Mouse (Mus musculus) frontal cortex, adult (tissue): ENCODE data around the gene Kcnv2.

ENCODE experiments used
- ATAC-seq: cut with Nextera tagmentation; 2 replicates; pipeline ENCODE4 v1.9.2; 2017; ENCODE audit warnings: mild to moderate bottlenecking, moderate library complexity, mixed read lengths; ENCODE audit not compliant: low TSS enrichment

Kcnv2 gene

GRCm38 (mm10) chr19:27364521-27364931 lies 42.1 kb downstream of the Kcnv2 start:
- ATAC-seq: no peak

DNA sequence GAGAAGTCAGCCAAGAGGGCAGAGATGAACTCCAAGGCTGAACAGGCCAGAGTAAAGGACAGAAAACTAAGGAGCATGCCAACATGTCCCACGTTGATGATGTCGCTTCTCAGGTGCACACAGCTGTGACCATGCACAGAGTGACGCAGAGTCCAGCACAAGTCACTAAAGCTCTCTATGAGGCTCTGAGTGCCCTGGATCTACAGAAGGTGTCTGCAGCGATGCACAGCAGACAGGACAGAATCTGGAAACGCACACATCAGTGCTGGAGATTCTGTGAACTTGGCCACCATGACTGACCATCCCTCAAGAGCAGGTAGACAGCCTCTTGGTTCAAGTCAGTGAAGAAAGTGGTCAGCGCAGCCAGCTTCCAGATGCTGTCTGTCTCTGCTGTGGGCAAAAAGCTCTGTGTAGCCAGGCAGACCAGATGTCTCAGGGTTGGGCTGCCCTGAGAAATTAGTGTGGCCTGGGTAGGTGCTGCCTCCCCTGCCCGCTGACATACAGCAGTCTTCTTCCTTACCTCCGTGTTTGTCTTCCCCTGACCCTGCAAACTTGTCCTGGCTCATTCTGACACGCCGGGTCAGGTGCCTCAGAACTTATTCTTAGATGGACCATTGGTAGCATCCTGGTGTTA lies 43.8 kb downstream of the Kcnv2 start:
- no peak for ATAC-seq

- ATAC-seq: no peak
Observed at GRCm38 (mm10) chr19:27369461-27370135, 47.2 kb downstream of the Kcnv2 start.

GRCm38 (mm10) chr19:27370174-27370573 lies 47.8 kb downstream of the Kcnv2 start:
- no peak for ATAC-seq

DNA sequence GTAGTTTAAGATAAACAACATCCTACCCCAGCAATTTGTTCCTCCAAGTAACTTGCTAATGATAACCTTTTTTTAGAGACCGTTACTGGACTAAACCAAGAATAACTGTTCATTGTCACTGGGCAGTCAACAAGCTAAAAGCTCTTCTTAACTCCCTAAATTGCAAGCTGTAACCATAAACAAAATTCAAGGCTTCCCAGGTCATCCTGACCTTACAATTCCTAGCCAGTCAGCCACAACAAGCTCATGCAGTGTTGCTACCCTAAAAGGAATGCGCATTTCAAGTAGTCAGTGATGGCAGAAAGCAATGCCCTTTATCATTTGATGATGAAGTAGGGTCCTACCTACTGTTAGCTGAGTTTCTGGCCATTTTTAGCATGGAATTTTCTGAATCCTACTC lies 48.4 kb downstream of the Kcnv2 start:
- ATAC-seq: no peak

DNA sequence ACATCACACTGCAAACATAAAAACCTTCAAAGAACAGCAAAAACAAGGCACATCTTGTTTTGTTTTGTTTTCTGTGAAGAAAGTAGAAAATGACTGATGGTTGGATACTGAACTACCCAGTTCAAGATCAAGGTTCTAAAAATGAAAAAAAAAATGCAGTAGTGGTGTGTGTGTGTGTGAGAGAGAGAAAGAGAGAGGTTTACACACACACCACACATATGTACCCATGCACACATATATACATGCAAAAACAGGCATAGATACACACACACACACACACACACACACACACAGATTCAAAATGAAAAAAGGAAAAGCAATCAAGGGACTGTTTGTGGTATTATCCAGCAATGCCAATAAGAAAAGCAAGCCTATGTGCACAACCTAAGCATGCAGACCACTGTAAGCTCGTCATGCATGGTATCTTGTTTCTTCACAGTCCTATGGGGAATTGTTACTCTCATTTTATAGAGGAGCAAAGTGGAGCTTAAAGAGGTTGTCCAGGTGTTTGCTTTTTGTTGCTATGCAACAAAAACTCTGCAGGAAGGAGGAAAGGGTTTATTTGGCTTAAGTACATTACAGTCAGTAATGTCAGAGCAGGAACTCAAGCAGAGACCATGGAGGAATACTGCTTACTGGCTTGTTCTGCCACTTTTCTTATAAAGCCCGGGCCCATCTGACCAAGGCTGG lies 57.5 kb downstream of the Kcnv2 start:
- ATAC-seq: no peak

GRCm38 (mm10) chr19:27382131-27382530 lies 59.7 kb downstream of the Kcnv2 start:
- ATAC-seq: no peak

GRCm38 (mm10) chr19:27383266-27383665 lies 60.9 kb downstream of the Kcnv2 start:
- ATAC-seq: no peak

DNA sequence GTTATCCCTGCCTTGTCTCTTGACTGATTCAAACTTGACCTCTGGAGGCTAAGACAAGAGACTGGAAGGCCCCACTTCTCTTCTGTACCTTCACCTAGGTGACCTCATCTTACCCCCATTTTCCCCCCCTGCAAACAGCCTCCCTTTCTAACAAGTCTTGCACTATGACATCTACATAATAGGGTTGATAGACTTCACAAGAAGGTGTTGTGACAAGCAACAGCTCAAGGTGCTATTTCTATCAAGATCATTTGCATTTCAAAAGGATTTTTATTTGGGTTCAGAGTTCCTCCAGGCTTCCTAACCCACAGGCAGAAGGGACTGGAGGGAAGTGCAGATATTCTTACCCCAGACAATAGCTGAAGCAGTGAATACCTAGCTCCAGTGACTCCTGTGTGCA lies 62.9 kb downstream of the Kcnv2 start:
- no peak for ATAC-seq
